Mouse (Mus musculus) MN1 (cell line): ENCODE measurements at regions not wholly inside any gene's neighbourhood (a gene's known extent, or its start where the extent isn't known, plus 50 kb on each side); places are given as distances from the start of the nearest gene placed in this dataset.

ENCODE experiments used
- DNase-seq: peaks from one replicate; pipeline ENCODE4 v3.0.0-alpha.2; 2016; ENCODE audit warnings: low spot score

- DNase-seq, result no peak
Measured at GRCm38 (mm10) chr1:63851476-63852094, 82.5 kb upstream of the 4933402D24Rik start.

DNA sequence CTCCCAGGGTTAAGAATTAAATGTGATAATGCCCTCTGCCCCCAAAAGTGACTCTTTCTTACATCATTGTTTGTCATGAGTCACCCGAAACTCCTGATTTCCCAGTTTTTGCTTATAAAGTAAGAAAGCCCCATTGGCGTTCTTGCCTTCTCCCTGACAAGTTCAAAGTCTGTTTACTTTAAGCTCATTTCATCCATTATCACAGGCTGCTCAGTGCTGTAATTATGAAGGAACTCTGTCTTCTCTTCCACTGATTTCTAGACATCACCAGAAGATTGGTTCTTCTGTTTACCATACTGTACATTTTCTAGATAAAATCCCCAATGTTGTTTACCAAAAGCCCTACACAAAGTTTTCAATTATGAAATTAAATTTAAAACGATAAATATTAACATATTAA lies 81.2 kb upstream of the 4933402D24Rik start:
- DNase-seq, result no peak

DNA sequence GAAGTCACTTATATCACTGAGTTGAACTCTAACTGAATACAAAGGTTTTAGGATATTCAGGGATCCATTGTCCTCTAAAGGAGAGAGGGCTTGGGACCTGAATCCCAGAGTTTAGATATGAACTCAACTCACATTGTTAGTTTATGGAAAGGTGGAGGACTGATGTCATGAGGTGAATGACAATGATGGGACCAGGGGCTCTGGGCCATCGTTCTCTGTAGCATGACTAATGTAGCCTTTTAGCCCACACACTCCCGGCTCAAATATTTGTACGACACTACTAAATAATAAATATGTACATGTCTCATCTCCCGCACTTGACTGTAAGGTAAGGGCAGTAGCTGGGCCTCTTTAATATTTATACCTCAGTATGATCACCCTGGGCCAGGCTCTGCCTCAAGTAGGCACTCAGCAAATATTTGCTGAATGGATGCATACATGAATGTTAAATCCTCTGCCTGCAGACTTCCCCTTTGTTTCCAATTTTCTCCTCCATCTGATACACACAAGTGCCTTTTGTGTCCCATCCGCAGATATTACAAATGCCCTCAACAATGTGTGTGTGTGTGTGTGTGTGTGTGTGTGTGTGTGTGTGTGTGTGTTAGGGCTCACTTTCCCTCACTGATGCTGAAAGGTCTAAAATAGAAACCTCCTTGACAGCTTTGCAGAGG lies 59.2 kb upstream of the 4933402D24Rik start:
- no peak for DNase-seq

DNA sequence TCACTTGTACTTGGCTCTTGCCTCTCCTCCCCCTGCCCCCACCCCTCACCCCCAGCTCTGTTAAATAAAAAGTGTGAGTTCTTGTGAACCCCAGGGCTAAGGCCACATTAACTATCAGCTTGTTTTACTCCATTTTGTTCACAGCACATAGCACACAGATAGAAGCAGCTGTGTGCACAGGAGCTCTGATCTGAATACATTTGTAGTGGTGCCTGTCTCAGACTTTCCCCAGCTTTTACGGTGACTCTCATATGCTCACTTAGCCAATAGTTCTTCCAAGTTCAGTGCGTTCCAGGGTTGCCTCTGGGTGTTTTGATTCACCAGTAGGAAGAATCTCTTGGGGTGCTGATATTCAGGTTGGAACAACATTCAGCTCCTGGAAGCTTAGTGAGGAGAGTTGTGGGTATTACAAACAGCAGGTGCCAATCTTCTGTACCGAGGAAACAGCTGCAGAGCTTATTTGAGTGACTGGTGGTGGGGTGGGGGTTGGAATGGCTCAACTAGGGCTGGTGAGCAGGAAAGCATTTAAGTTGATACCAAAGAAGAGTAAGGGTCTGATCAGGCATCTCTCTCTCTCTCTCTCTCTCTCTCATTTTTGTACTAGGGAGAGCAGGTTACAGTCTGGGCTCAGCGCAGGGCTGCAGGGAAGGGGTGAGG lies 51.7 kb upstream of the 4933402D24Rik start:
- no peak for DNase-seq

DNA sequence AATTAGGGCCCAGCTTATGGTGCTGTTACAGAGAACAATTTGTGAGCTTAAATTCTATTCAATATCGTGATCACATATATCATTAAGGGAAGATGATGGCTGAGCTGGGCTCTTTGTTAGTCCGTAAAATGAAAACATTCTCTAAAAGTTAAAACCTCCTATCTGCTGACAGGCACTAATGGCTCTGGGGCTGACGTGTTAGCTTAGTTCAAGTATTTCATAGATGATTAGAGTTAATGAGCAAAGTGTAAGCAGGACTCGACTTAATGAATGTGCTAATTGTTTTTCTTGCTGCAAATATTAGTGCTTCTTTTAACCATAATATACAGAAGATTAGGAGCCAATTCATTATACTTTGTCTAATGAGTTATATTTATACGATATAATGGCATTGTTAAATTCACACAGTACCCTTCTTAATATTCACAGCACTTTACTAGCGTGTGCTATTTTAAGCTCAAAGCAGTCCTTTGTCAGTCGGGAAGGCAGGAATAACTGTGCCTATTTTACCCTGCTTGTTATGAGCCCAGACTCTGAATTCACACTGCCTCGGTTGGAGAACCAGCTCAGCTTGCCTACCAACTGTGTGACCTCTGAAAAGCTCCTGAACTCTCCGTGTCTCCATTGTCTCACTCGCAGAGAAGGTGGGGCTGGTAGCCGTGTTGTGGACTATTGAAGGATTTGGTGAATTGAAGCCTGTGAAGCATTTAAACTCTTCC lies 50.6 kb upstream of the 4933402D24Rik start:
- no peak for DNase-seq
